Mouse (Mus musculus) hindbrain, postnatal 0 days (tissue): ENCODE data around the gene Gm266. TPM values are rescaled to one million over a fixed set of nuclear protein-coding genes. Genes with fewer than 3 reads are reported as not detected.
A peak's percentile ranks its signal among the peaks of the same experiment; 100 is the strongest.

Experiments
- ATAC-seq: fragments of 200-750 bp; cut with Nextera tagmentation; 2 replicates; pipeline ENCODE4 v1.8.0; 2017; ENCODE audit warnings: mild to moderate bottlenecking, moderate TSS enrichment, moderate library complexity
- DNase-seq: peaks from one replicate; pipeline ENCODE4 v3.0.0-alpha.2; 2015; ENCODE audit warnings: low spot score
- H3K27ac ChIP-seq: fragments of 300-500 bp; sonication (generic); 2 replicates; pipeline ENCODE4 v1.5.1; 2014; ENCODE audit warnings: mild to moderate bottlenecking
- H3K27me3 ChIP-seq: fragments of 300-500 bp; sonication (generic); 2 replicates; pipeline ENCODE4 v1.6.1; 2014; ENCODE audit warnings: low read length, mixed read lengths; ENCODE audit not compliant: insufficient read depth
- H3K36me3 ChIP-seq: fragments of 300-500 bp; sonication (generic); 2 replicates; pipeline ENCODE4 v1.6.1; 2014; ENCODE audit warnings: low read length, mixed read lengths; ENCODE audit not compliant: insufficient read depth
- H3K4me1 ChIP-seq: fragments of 300-500 bp; sonication (generic); 2 replicates; pipeline ENCODE4 v1.6.1; 2014; ENCODE audit warnings: antibody characterized with exemption, low read length, mixed read lengths; ENCODE audit not compliant: insufficient read depth
- H3K4me2 ChIP-seq: fragments of 300-500 bp; sonication (generic); 2 replicates; pipeline ENCODE4 v1.6.1; 2014; ENCODE audit warnings: low read depth, mild to moderate bottlenecking, low read length, moderate library complexity, mixed read lengths
- H3K4me3 ChIP-seq: fragments of 300-500 bp; sonication (generic); 2 replicates; pipeline ENCODE4 v1.5.1; 2014; ENCODE audit warnings: low read length
- H3K9ac ChIP-seq: fragments of 300-500 bp; sonication (generic); replicated peaks from 2 replicates; pipeline ENCODE4 v1.6.1; 2014; ENCODE audit warnings: mild to moderate bottlenecking, low read length, moderate library complexity, mixed read lengths
- H3K9me3 ChIP-seq: fragments of 300-500 bp; sonication (generic); 2 replicates; pipeline ENCODE4 v1.6.1; 2016; ENCODE audit warnings: low read length, mixed read lengths
- CTCF ChIP-seq: IDR thresholded peaks from 2 replicates; pipeline ENCODE4 v1.5.1; 2016; ENCODE audit warnings: antibody characterized with exemption, control low read depth, low read depth
- WGBS: fragments of 180-500 bp; shearing (Covaris S2); extraction: QIAGEN DNeasy Blood & Tissue Kit; methylation state at CpG from one replicate; pipeline ENCODE4 v1.1.7; 2014; 5-methylcytosine and 5-hydroxymethylcytosine counted together
- polyA plus RNA-seq: library from polyadenylated mRNA; unstranded; fragments of >200 nt; fragmentation: Nextera tagmentation; extraction: Ambion mirVana; gene quantifications from 2 replicates; pipeline ENCODE4 v1.2.1, GENCODE M21; 2015
- total RNA-seq: library from RNA; depleted of rRNA; stranded (reverse); fragments of >200 nt; gene quantifications from 2 replicates; pipeline ENCODE4 v1.2.3, GENCODE M21; 2014

The Gm266 gene
- total and polyA plus RNA-seq, 2 experiments from 2014 or later: 11.8 to 22.1 TPM

DNA sequence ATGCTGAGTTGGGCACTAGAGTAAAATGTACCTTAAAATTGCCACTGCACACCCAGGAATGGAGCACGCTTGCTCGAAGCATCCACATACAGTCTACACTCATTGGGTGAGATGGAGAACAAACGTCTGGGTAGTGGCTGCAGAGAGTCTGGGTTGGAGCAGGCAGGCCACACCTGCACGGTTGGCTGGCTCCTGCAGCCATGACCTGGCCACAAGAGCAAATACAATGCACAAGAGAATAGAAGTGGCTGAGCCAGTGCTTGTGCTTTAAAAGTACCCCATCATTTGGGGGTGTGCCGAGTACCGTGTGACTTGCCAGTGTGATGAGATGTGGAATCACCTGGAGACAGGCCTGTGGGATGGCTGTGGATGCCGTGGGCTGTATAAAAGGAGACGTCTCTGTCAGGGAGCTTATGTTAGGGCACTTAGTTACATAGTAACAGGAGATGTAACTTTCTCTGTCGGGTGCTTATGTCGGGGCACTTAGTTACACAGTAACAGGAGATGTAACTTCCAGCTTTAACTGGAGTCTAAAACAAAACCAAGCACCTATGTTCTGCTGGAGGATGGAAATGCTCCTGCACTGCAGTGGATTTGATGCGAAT is 3.7 kb upstream of the Gm266 start:
- TF ChIP-seq CTCF: no peak
- H3K9ac ChIP-seq: no peak overlapping the region
- H3K9me3 ChIP-seq: no peaks in the 10 kb centered on the region
- WGBS: 71% methylated on average over 11 of the region's 11 CpGs
- no peak overlapping the region for H3K4me2 ChIP-seq
- no peak for DNase-seq
- peaks cover 29% of the 10 kb centered on the region; the same call in 1 of the 2 replicates for H3K27me3 ChIP-seq
- no peak overlapping the region for H3K27ac ChIP-seq
- H3K36me3 ChIP-seq: no peaks in the 10 kb centered on the region
- 0 out of 2 replicates have a peak, but pooled peaks cover 6% of the 10 kb centered on the region for H3K4me1 ChIP-seq
- H3K4me3 ChIP-seq: no peak overlapping the region
- no peak for ATAC-seq

DNA sequence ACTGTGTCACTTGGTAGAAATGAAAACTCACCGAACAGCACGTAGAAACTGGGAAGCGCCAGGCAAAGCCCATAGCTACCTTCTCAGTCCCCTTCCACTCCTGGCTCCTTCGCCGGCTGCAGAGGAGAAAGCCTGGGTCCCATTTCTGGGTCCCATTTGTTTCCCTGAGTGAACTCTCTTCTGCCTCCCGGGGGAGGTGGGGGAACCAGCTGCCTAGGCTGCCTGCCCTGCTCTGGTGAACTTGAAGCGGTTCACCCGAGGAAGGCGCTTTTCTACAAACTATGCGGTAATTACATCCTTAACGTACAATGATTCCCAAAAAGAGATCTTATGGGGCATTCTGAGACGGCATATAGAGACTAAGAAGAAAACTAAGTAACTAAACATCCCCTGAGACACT is 832 bp upstream of the Gm266 start:
- Histone ChIP-seq H3K9ac (peak overlapping the region; percentile 41; the same call in 1 of the 2 replicates), H3K36me3 (no peaks in the 10 kb centered on the region), H3K4me3 (peak overlapping the region; percentile 38; the same call in 1 of the 2 replicates), H3K4me1 (0 out of 2 replicates have a peak, but pooled peaks cover 6% of the 10 kb centered on the region), H3K27me3 (peaks cover 34% of the 10 kb centered on the region; the same call in 1 of the 2 replicates), H3K4me2 (peak overlapping the region; percentile 58), H3K27ac (peak overlapping the region; percentile 36; the same call in 1 of the 2 replicates), H3K9me3 (no peaks in the 10 kb centered on the region)
- no peak for ATAC-seq
- TF ChIP-seq CTCF: no peak
- 8% methylated on average over 12 of the region's 12 CpGs for WGBS
- peak; percentile 24 for DNase-seq

DNA sequence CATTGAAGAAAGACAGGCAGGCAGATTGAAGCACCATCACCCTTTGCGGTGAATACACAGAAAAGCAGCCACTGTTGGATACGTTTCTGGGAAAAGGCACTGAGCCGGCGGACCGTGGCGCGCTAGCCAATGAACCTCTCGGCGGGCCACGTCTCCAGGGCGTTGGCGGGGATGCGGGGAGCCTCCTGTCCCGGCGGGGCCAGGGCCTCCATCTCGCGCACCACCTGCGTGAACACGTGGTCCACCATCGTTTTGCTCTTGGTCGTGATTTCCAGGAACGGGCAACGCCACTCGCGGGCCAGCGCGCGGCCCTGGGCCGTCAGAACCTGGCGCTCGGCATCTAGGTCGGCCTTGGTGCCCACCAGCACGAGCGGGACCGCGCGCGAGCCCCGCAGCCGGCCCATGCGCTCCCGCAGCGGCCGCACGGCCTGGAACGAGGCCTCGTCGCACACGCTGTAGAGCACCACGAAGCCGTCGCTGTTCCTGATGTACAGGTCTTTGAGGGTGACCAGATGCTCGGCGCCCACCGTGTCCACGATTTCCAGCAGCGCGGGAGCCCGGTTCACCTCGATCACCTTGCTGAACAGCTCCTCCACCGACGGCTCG is 474 bp downstream of the Gm266 start:
- peak overlapping the region; percentile 36; the same call in 1 of the 2 replicates for H3K27ac ChIP-seq
- ATAC-seq: peak; percentile 35; the same call in 1 of the 2 replicates
- under 1% methylated on average over 61 of the region's 63 CpGs for WGBS
- H3K4me2 ChIP-seq: peak overlapping the region; percentile 58
- H3K4me3 ChIP-seq: peak overlapping the region; percentile 38
- H3K27me3 ChIP-seq: peaks cover 34% of the 10 kb centered on the region; the same call in 1 of the 2 replicates
- H3K36me3 ChIP-seq: no peaks in the 10 kb centered on the region
- 0 out of 2 replicates have a peak, but pooled peaks cover 6% of the 10 kb centered on the region for H3K4me1 ChIP-seq
- no peak for DNase-seq
- no peak for TF ChIP-seq CTCF
- H3K9me3 ChIP-seq: no peaks in the 10 kb centered on the region
- peak overlapping the region; percentile 41 for H3K9ac ChIP-seq

DNA sequence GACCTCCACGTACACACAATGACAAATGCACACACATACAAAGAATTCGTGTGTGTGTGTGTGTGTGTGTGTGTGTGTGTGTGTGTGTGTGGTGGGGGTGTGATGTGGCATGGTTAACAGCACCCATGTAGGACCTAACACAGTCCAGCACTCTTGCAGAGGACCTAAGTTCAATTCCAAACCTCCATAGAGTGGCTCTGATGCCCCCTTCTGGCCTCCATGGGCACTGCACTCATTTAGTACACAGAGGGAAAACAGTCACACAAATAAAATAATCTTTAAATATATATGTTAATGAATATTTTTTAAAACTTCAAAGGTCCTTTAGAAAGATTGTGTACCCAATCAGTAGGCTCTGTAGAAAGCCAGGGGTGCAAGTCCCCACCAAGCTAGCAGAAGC is 5.7 kb downstream of the Gm266 start:
- Histone ChIP-seq H3K4me2 (no peak overlapping the region), H3K27me3 (peaks cover 10% of the 10 kb centered on the region; the same call in 1 of the 2 replicates), H3K27ac (no peak overlapping the region), H3K9ac (no peak overlapping the region), H3K9me3 (no peaks in the 10 kb centered on the region), H3K4me3 (no peak overlapping the region), H3K36me3 (no peaks in the 10 kb centered on the region), H3K4me1 (peaks cover 6% of the 10 kb centered on the region)
- TF ChIP-seq CTCF: peak; percentile 76
- 79% methylated on average over 2 of the region's 2 CpGs for WGBS
- peak; percentile 58 for DNase-seq
- no peak for ATAC-seq

DNA sequence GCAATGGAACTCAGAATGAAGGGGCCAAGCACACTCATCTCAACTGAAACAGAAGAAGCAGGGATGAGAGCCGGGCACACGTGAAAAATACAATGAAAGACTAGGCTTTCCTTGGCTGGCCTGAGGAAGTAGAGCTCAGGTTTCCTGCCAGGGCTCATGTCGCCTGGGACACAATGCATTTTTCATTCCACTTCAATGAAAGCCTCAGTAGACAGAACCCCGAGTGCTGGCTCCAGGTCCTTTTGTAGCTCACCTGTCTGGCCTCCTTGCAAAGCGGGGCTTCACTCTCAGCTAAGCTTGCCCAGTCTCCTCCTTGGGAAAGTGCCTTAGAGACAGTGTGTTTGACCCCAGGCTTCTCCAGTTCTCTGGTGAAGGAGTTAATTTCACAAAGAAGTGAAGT is 6.7 kb downstream of the Gm266 start:
- ATAC-seq: no peak

DNA sequence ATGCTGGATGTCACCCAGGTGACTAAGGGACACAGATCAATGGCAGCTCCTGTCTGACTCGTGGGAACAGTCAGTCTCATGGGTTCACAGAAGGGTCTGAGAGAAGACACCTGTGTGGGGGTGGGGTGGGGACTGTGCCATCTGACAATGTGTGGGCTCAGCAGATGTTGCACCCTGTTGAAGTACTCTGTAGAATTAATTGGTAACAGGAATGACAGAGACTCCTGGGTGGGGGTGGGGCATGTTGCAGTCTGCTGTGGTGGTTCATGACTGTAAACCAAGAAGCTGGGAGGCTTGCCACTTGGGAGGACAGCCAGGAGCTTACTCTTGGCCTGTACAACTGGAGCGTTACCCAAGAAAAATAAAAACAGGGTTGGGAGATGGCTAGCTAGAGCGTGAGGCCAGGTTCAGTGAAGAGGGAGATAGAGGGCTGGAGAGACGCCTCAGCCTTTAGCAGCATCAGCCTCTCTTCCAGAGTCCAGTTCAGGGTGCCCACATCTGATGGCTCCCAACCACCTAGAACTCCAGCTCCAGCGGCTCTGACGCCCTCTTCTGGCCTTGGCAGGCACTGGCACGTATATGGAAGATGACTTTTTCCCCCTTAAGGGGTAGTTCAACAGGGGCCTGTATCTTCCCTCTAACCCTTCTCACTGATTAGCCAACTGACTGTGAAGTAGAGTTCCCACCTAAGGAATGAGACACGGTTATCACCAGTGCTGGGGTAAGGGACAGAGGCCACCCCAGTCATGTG is 10.6 kb downstream of the Gm266 start:
- DNase-seq: peak; percentile 73
- TF ChIP-seq CTCF: peak; percentile 50

More for the DNA sequence above, 6.7 kb downstream of the Gm266 start:
- 62% methylated on average over 5 of the region's 5 CpGs for WGBS
- no peak overlapping the region for H3K27ac ChIP-seq
- no peaks in the 10 kb centered on the region for H3K36me3 ChIP-seq
- no peaks in the 10 kb centered on the region for H3K9me3 ChIP-seq
- no peak overlapping the region for H3K4me3 ChIP-seq
- DNase-seq: no peak
- no peak overlapping the region for H3K4me2 ChIP-seq
- TF ChIP-seq CTCF: no peak
- H3K4me1 ChIP-seq: peaks cover 5% of the 10 kb centered on the region
- 0 out of 2 replicates have a peak, but pooled peaks cover under 1% of the 10 kb centered on the region for H3K27me3 ChIP-seq
- H3K9ac ChIP-seq: no peak overlapping the region

More for the DNA sequence above, 10.6 kb downstream of the Gm266 start:
- no peak overlapping the region for H3K9ac ChIP-seq
- no peak overlapping the region for H3K4me2 ChIP-seq
- H3K4me1 ChIP-seq: peaks cover 5% of the 10 kb centered on the region
- WGBS: 49% methylated on average over 8 of the region's 8 CpGs
- H3K4me3 ChIP-seq: no peak overlapping the region
- no peaks in the 10 kb centered on the region for H3K36me3 ChIP-seq
- peak overlapping the region; percentile 28; the same call in 1 of the 2 replicates for H3K27ac ChIP-seq
- H3K27me3 ChIP-seq: no peaks in the 10 kb centered on the region
- peak; percentile 70 for ATAC-seq
- no peaks in the 10 kb centered on the region for H3K9me3 ChIP-seq
